Mouse (Mus musculus) embryonic facial prominence, embryonic 15.5 days (tissue): Measurements from ENCODE around the gene Ipo4. TPM values are rescaled to one million over a fixed set of nuclear protein-coding genes. Genes with fewer than 3 reads are reported as not detected.

Experiments
- ATAC-seq: fragments of 200-750 bp; cut with Nextera tagmentation; 2 replicates; pipeline ENCODE4 v1.8.0; 2017; ENCODE audit warnings: low read depth, moderate TSS enrichment; ENCODE audit not compliant: insufficient number of reproducible peaks, low FRiP score, low TSS enrichment
- H3K27ac ChIP-seq: fragments of 300-500 bp; sonication (generic); replicated peaks from 2 replicates; pipeline ENCODE4 v1.5.1; 2015; ENCODE audit warnings: mild to moderate bottlenecking, inconsistent platforms
- H3K27me3 ChIP-seq: fragments of 300-500 bp; sonication (generic); 2 replicates; pipeline ENCODE4 v1.6.1; 2015; ENCODE audit warnings: inconsistent platforms
- H3K36me3 ChIP-seq: fragments of 300-500 bp; sonication (generic); 2 replicates; pipeline ENCODE4 v1.6.1; 2015; ENCODE audit warnings: mild to moderate bottlenecking, inconsistent platforms
- H3K4me1 ChIP-seq: fragments of 300-500 bp; sonication (generic); 2 replicates; pipeline ENCODE4 v1.6.1; 2015; ENCODE audit warnings: inconsistent platforms
- H3K4me2 ChIP-seq: fragments of 300-500 bp; sonication (generic); replicated peaks from 2 replicates; pipeline ENCODE4 v1.6.1; 2015; ENCODE audit warnings: mild to moderate bottlenecking, inconsistent platforms
- H3K4me3 ChIP-seq: fragments of 300-500 bp; sonication (generic); replicated peaks from 2 replicates; pipeline ENCODE4 v1.5.1; 2015; ENCODE audit warnings: mild to moderate bottlenecking, inconsistent platforms
- H3K9ac ChIP-seq: fragments of 300-500 bp; sonication (generic); 2 replicates; pipeline ENCODE4 v1.6.1; 2015; ENCODE audit warnings: inconsistent platforms
- H3K9me3 ChIP-seq: fragments of 300-500 bp; sonication (generic); replicated peaks from 2 replicates; pipeline ENCODE4 v1.6.1; 2016; ENCODE audit warnings: inconsistent platforms
- WGBS: fragments of 180-500 bp; shearing (Covaris S2); methylation state at CpG from one replicate; pipeline ENCODE4 v1.1.7; 2015; 5-methylcytosine and 5-hydroxymethylcytosine counted together
- polyA plus RNA-seq: library from polyadenylated mRNA; unstranded; fragments of >200 nt; fragmentation: Nextera tagmentation; extraction: Ambion mirVana; gene quantifications from 2 replicates; pipeline ENCODE4 v1.2.1, GENCODE M21; 2015

The Ipo4 gene
- polyA plus RNA-seq, 1 experiment from 2014 or later, result 122 TPM

- H3K9ac ChIP-seq, result no peak overlapping the region
- H3K36me3 ChIP-seq, result peaks cover 23% of the 10 kb centered on the region
- peak overlapping the region; percentile 88 for H3K4me2 ChIP-seq
- no peak for ATAC-seq
- 54% methylated on average over 6 of the region's 6 CpGs for WGBS
- peak overlapping the region; percentile 55 for H3K4me3 ChIP-seq
- no peak overlapping the region; the same call in 1 of the 2 replicates for H3K27ac ChIP-seq
- H3K4me1 ChIP-seq, result peaks cover 15% of the 10 kb centered on the region
- no peaks in the 10 kb centered on the region for H3K27me3 ChIP-seq
- H3K9me3 ChIP-seq, result no peaks in the 10 kb centered on the region
Measured at GRCm38 (mm10) chr14:55585566-55585960, 50.2 kb downstream of the Ipo4 start.

GRCm38 (mm10) chr14:55584702-55585565 is 50.8 kb downstream of the Ipo4 start, which contains the start of gene Emc9:
Emc9 (minus strand) TSS chr14:55585302.
- Histone ChIP-seq H3K27ac (no peak within 1 kb of the TSS; the same call in 1 of the 2 replicates), H3K9me3 (no peaks in the 10 kb centered on the region), H3K4me3 (peak within 1 kb of the TSS; percentile 55), H3K27me3 (no peaks in the 10 kb centered on the region), H3K4me1 (peaks cover 10% of the 10 kb centered on the region), H3K4me2 (peak within 1 kb of the TSS; percentile 88), H3K36me3 (peaks cover 29% of the 10 kb centered on the region), H3K9ac (peak within 1 kb of the TSS; percentile 35)
- ATAC-seq, result peak; percentile 66
- 2% methylated on average over 43 of the region's 43 CpGs for WGBS

DNA sequence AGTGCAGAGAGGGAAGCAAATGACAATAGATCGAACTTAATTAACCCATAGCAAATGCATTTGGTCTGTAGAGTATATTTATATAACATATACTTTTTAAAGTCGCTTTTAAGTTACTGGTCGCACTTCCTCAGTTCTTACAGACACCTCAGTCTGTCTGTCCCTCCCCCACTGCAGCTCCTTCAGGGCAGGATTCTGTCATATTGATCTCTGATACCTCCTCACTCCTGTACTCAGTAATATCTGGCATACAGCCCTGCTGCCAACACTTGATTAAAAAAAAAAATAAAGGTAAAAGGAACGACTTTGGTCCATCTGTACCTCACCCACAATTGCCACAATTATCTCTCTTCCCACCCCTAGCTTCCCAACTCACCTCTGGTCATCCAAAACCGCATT is 51.5 kb downstream of the Ipo4 start:
- Histone ChIP-seq H3K9ac (0 out of 2 replicates have a peak overlapping the region, but pooled peaks have one; percentile 35), H3K36me3 (peaks cover 31% of the 10 kb centered on the region), H3K27me3 (no peaks in the 10 kb centered on the region), H3K4me1 (peaks cover 8% of the 10 kb centered on the region; the same call in 1 of the 2 replicates), H3K9me3 (no peaks in the 10 kb centered on the region), H3K4me2 (peak overlapping the region; percentile 88), H3K4me3 (peak overlapping the region; percentile 55), H3K27ac (no peak overlapping the region; the same call in 1 of the 2 replicates)
- WGBS, result 46% methylated on average over 5 of the region's 5 CpGs
- no peak for ATAC-seq

GRCm38 (mm10) chr14:55581981-55582681 is 53.6 kb downstream of the Ipo4 start:
- Histone ChIP-seq H3K4me2 (no peak overlapping the region), H3K36me3 (peaks cover 21% of the 10 kb centered on the region), H3K27ac (no peak overlapping the region), H3K9me3 (no peaks in the 10 kb centered on the region), H3K27me3 (no peaks in the 10 kb centered on the region), H3K4me3 (no peak overlapping the region), H3K9ac (no peak overlapping the region), H3K4me1 (peaks cover 19% of the 10 kb centered on the region; the same call in 1 of the 2 replicates)
- ATAC-seq, result no peak
- WGBS, result 61% methylated on average over 9 of the region's 9 CpGs

DNA sequence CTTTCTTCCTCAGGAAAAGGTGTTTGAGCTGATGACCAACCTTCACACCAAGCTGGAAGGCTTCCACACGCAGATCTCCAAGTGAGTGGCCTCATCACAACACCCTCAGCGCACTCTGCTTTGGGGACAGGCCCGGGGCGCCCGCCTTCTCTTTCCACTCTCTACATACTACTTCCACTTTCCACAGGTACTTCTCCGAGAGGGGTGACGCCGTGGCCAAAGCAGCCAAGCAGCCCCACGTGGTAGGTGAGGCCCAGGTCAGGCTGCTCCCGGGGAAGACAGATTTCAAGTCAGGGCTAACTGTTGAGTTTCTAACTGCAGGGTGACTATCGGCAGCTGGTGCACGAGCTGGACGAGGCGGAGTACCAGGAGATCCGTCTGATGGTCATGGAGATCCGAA is 55.0 kb downstream of the Ipo4 start:
- H3K36me3 ChIP-seq, result peaks cover 19% of the 10 kb centered on the region; the same call in 1 of the 2 replicates
- H3K4me3 ChIP-seq, result no peak overlapping the region
- H3K4me2 ChIP-seq, result no peak overlapping the region
- peaks cover 22% of the 10 kb centered on the region; the same call in 1 of the 2 replicates for H3K4me1 ChIP-seq
- H3K27ac ChIP-seq, result no peak overlapping the region
- no peaks in the 10 kb centered on the region for H3K9me3 ChIP-seq
- 93% methylated on average over 16 of the region's 16 CpGs for WGBS
- no peak for ATAC-seq
- no peak overlapping the region for H3K9ac ChIP-seq
- no peaks in the 10 kb centered on the region for H3K27me3 ChIP-seq

GRCm38 (mm10) chr14:55579511-55580496 is 56.0 kb downstream of the Ipo4 start:
- Histone ChIP-seq H3K4me2 (no peak overlapping the region), H3K36me3 (peaks cover 19% of the 10 kb centered on the region; the same call in 1 of the 2 replicates), H3K27ac (no peak overlapping the region)

DNA sequence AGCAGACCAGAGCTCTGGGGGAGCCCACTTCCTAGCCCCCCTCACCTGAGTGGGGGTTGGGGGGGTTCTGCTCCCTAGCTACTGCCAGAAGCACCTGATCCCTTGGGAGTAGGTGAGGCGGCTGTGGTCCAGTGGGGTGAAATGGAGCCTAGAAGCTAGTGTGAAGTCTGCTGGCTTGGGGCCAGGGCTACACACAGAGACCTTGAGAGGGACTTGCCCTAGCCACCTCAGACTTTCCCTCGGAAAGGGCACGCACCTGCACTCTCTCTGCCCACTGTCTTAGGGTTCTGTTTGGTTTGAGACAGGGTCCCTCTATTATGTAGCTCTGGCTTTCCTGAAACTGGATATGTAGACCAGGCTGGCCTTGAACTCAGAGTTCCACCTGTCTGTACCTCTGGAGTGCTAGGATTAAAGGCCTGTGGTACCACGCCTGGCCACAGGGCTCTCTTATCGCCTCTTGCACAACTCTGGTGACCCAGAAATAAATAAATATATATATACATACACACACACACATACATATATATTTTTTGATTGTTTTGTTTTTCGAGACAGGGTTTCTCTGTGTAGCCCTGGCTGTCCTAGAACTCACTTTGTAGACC is 57.0 kb downstream of the Ipo4 start:
- Histone ChIP-seq H3K4me1 (0 out of 2 replicates have a peak, but pooled peaks cover 19% of the 10 kb centered on the region), H3K36me3 (peaks cover 19% of the 10 kb centered on the region; the same call in 1 of the 2 replicates), H3K4me2 (peak overlapping the region; percentile 84), H3K4me3 (peak overlapping the region; percentile 75), H3K27ac (peak overlapping the region; percentile 83), H3K9me3 (no peaks in the 10 kb centered on the region), H3K27me3 (no peaks in the 10 kb centered on the region), H3K9ac (peak overlapping the region; percentile 88)
- WGBS, result 25% methylated on average over 6 of the region's 6 CpGs
- ATAC-seq, result peak; percentile 39

More at GRCm38 (mm10) chr14:55579511-55580496, 56.0 kb downstream of the Ipo4 start:
- Histone ChIP-seq H3K9me3 (no peaks in the 10 kb centered on the region), H3K9ac (no peak overlapping the region), H3K4me3 (no peak overlapping the region), H3K4me1 (peaks cover 22% of the 10 kb centered on the region; the same call in 1 of the 2 replicates), H3K27me3 (no peaks in the 10 kb centered on the region)
- ATAC-seq, result no peak
- WGBS, result 84% methylated on average over 23 of the region's 23 CpGs

DNA sequence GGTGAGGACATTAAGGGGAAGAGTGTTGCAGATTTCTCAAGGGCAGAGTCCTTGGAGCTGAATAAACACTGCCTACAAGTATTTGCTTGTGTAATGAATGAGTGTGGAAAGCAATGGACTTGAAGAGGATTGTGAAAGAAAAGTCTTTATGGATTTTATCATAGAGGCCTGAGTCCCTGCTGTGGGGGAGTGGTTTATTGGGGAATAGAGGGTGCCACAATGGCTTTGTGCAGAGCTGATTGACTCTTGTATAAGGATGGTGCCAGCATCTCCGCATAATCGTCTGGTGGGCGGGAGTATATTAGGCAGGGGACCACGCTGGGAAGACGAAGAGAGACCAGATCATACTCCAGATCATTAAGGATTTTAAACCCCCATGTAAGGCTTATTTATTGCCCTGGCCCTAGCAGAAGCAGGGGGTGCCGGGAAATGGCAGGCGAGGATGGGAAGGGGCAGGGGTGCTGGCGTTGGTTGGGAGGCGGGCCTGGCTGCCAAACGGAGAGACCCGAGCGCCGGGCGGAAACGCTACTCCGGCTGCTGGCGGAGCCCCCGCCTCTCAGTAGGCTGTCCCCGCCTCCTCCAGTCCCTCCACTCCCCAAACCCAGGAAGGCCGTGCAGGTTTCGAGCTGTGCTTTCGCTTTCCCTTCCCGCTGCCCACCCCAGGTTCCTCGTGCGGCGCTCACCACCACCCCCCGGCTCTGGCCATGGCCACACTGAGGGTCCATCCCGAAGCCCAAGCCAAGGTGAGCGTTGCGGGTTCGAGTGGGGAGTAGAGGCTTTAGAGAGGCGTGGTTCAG is 57.7 kb downstream of the Ipo4 start, which contains the start of gene Psme1:
TSS of gene Psme1 (plus strand) at position 253 of the 797 bp plus-strand sequence.
- peak within 1 kb of the TSS; percentile 83 for H3K27ac ChIP-seq
- H3K4me2 ChIP-seq, result peak within 1 kb of the TSS; percentile 84
- peaks cover 19% of the 10 kb centered on the region; the same call in 1 of the 2 replicates for H3K36me3 ChIP-seq
- H3K27me3 ChIP-seq, result no peaks in the 10 kb centered on the region
- H3K4me3 ChIP-seq, result peak within 1 kb of the TSS; percentile 75
- H3K9me3 ChIP-seq, result no peaks in the 10 kb centered on the region
- H3K9ac ChIP-seq, result peak within 1 kb of the TSS; percentile 88
- WGBS, result under 1% methylated on average over 32 of the region's 32 CpGs
- ATAC-seq, result peak; percentile 86
- H3K4me1 ChIP-seq, result 0 out of 2 replicates have a peak, but pooled peaks cover 19% of the 10 kb centered on the region

- no peak for ATAC-seq
- Histone ChIP-seq H3K4me1 (0 out of 2 replicates have a peak, but pooled peaks cover 19% of the 10 kb centered on the region), H3K4me3 (peak overlapping the region; percentile 23; the same call in 1 of the 2 replicates), H3K27me3 (no peaks in the 10 kb centered on the region), H3K27ac (no peak overlapping the region), H3K9me3 (no peaks in the 10 kb centered on the region), H3K36me3 (peaks cover 17% of the 10 kb centered on the region; the same call in 1 of the 2 replicates), H3K4me2 (no peak overlapping the region; the same call in 1 of the 2 replicates), H3K9ac (no peak overlapping the region)
- 57% methylated on average over 16 of the region's 16 CpGs for WGBS
Measured at GRCm38 (mm10) chr14:55576376-55576775, 59.4 kb downstream of the Ipo4 start.
